Mouse (Mus musculus) embryonic facial prominence, embryonic 11.5 days (tissue): ENCODE results near the gene Agbl4. TPM values are rescaled to one million over a fixed set of nuclear protein-coding genes. Genes with fewer than 3 reads are reported as not detected.

Source experiments
- ATAC-seq: fragments of 200-750 bp; cut with Nextera tagmentation; replicated peaks from 2 replicates; pipeline ENCODE4 v1.8.0; 2017; ENCODE audit warnings: low read depth; ENCODE audit not compliant: insufficient number of reproducible peaks, low FRiP score, low TSS enrichment
- DNase-seq: peaks from one replicate; pipeline ENCODE4 v3.0.0-alpha.2; 2015; ENCODE audit warnings: low spot score
- H3K27ac ChIP-seq: fragments of 300-500 bp; sonication (generic); replicated peaks from 2 replicates; pipeline ENCODE4 v1.5.1; 2014; ENCODE audit warnings: mild to moderate bottlenecking, low read depth, low read length, control low read depth
- H3K27me3 ChIP-seq: fragments of 300-500 bp; sonication (generic); 2 replicates; pipeline ENCODE4 v1.6.1; 2014; ENCODE audit warnings: mild to moderate bottlenecking, low read length, moderate library complexity, mixed read lengths; ENCODE audit not compliant: control insufficient read depth, insufficient read depth
- H3K36me3 ChIP-seq: fragments of 300-500 bp; sonication (generic); replicated peaks from 2 replicates; pipeline ENCODE4 v1.6.1; 2014; ENCODE audit warnings: low read depth, mild to moderate bottlenecking, low read length, moderate library complexity, mixed read lengths; ENCODE audit not compliant: control insufficient read depth, insufficient read depth
- H3K4me1 ChIP-seq: fragments of 300-500 bp; sonication (generic); 2 replicates; pipeline ENCODE4 v1.6.1; 2014; ENCODE audit warnings: low read length, mixed read lengths; ENCODE audit not compliant: control insufficient read depth, insufficient read depth
- H3K4me2 ChIP-seq: fragments of 300-500 bp; sonication (generic); 2 replicates; pipeline ENCODE4 v1.6.1; 2014; ENCODE audit warnings: low read depth, mild to moderate bottlenecking, control low read depth, low read length, moderate library complexity
- H3K4me3 ChIP-seq: fragments of 300-500 bp; sonication (generic); 2 replicates; pipeline ENCODE4 v1.5.1; 2014; ENCODE audit warnings: low read depth, low read length, control low read depth
- H3K9ac ChIP-seq: fragments of 300-500 bp; sonication (generic); replicated peaks from 2 replicates; pipeline ENCODE4 v1.6.1; 2014; ENCODE audit warnings: mild to moderate bottlenecking, control low read depth, low read length
- H3K9me3 ChIP-seq: fragments of 300-500 bp; sonication (generic); replicated peaks from 2 replicates; pipeline ENCODE4 v1.6.1; 2016; ENCODE audit warnings: mild to moderate bottlenecking, low read length, inconsistent platforms, mixed read lengths; ENCODE audit not compliant: control insufficient read depth
- WGBS: fragments of 180-500 bp; shearing (Covaris S2); extraction: QIAGEN DNeasy Blood & Tissue Kit; methylation state at CpG from one replicate; pipeline ENCODE4 v1.1.7; 2014; 5-methylcytosine and 5-hydroxymethylcytosine counted together
- polyA plus RNA-seq: library from polyadenylated mRNA; unstranded; fragments of >200 nt; fragmentation: Nextera tagmentation; extraction: Ambion mirVana; gene quantifications from 2 replicates; pipeline ENCODE4 v1.2.1, GENCODE M21; 2014

Agbl4 gene
- polyA plus RNA-seq, 1 experiment from 2014 or later: 0.98 TPM

GRCm38 (mm10) chr4:111501441-111501840 lies 1104.0 kb downstream of the Agbl4 start:
- H3K9me3 ChIP-seq: no peaks in the 10 kb centered on the region
- H3K4me1 ChIP-seq: no peaks in the 10 kb centered on the region
- H3K36me3 ChIP-seq: no peaks in the 10 kb centered on the region
- H3K9ac ChIP-seq: no peak overlapping the region
- H3K27me3 ChIP-seq: no peaks in the 10 kb centered on the region
- DNase-seq (no peak), ATAC-seq (no peak)
- WGBS: 86% methylated on average over 1 of the region's 1 CpGs
- H3K4me3 ChIP-seq: no peak overlapping the region
- H3K4me2 ChIP-seq: no peak overlapping the region
- H3K27ac ChIP-seq: no peak overlapping the region

- Histone ChIP-seq H3K27me3 (no peaks in the 10 kb centered on the region), H3K4me1 (no peaks in the 10 kb centered on the region), H3K4me3 (no peak overlapping the region), H3K9me3 (no peaks in the 10 kb centered on the region), H3K36me3 (no peaks in the 10 kb centered on the region), H3K27ac (no peak overlapping the region), H3K9ac (no peak overlapping the region), H3K4me2 (no peak overlapping the region)
- WGBS: 69% methylated on average over 5 of the region's 5 CpGs
- ATAC-seq (no peak), DNase-seq (no peak)
These were observed 1105.7 kb downstream of the Agbl4 start for GRCm38 (mm10) chr4:111502965-111503727.

GRCm38 (mm10) chr4:111504952-111505351 lies 1107.5 kb downstream of the Agbl4 start:
- no peaks in the 10 kb centered on the region for H3K9me3 ChIP-seq
- no peak for DNase-seq
- no peaks in the 10 kb centered on the region for H3K36me3 ChIP-seq
- WGBS: 89% methylated on average over 2 of the region's 2 CpGs
- H3K27ac ChIP-seq: no peak overlapping the region
- H3K4me1 ChIP-seq: no peaks in the 10 kb centered on the region
- H3K27me3 ChIP-seq: no peaks in the 10 kb centered on the region
- no peak overlapping the region for H3K9ac ChIP-seq
- no peak for ATAC-seq
- H3K4me3 ChIP-seq: no peak overlapping the region
- H3K4me2 ChIP-seq: no peak overlapping the region

GRCm38 (mm10) chr4:111510129-111510528 lies 1112.7 kb downstream of the Agbl4 start:
- H3K9ac ChIP-seq: no peak overlapping the region
- no peak for DNase-seq
- 22% methylated on average over 2 of the region's 2 CpGs for WGBS
- H3K36me3 ChIP-seq: no peaks in the 10 kb centered on the region
- H3K4me1 ChIP-seq: no peaks in the 10 kb centered on the region
- H3K4me3 ChIP-seq: no peak overlapping the region
- H3K9me3 ChIP-seq: no peaks in the 10 kb centered on the region
- no peak overlapping the region for H3K4me2 ChIP-seq
- H3K27me3 ChIP-seq: no peaks in the 10 kb centered on the region
- no peak overlapping the region for H3K27ac ChIP-seq
- no peak for ATAC-seq

GRCm38 (mm10) chr4:111513921-111514320 lies 1116.5 kb downstream of the Agbl4 start:
- no peaks in the 10 kb centered on the region for H3K27me3 ChIP-seq
- no peak overlapping the region for H3K9ac ChIP-seq
- no peak overlapping the region for H3K4me2 ChIP-seq
- no peak for DNase-seq
- H3K36me3 ChIP-seq: no peaks in the 10 kb centered on the region
- no peaks in the 10 kb centered on the region for H3K4me1 ChIP-seq
- H3K27ac ChIP-seq: no peak overlapping the region
- no peak for ATAC-seq
- H3K4me3 ChIP-seq: no peak overlapping the region
- WGBS: 57% methylated on average over 3 of the region's 3 CpGs
- H3K9me3 ChIP-seq: no peaks in the 10 kb centered on the region

- H3K9me3 ChIP-seq: no peaks in the 10 kb centered on the region
- H3K4me1 ChIP-seq: no peaks in the 10 kb centered on the region
- WGBS: 93% methylated on average over 2 of the region's 2 CpGs
- ATAC-seq (no peak), DNase-seq (no peak)
- H3K36me3 ChIP-seq: no peaks in the 10 kb centered on the region
- no peak overlapping the region for H3K27ac ChIP-seq
- no peak overlapping the region for H3K9ac ChIP-seq
- no peaks in the 10 kb centered on the region for H3K27me3 ChIP-seq
- no peak overlapping the region for H3K4me2 ChIP-seq
- H3K4me3 ChIP-seq: no peak overlapping the region
These were observed 1118.7 kb downstream of the Agbl4 start for GRCm38 (mm10) chr4:111516136-111516535.

- Histone ChIP-seq H3K9ac (no peak overlapping the region), H3K27ac (no peak overlapping the region), H3K4me3 (no peak overlapping the region), H3K4me2 (no peak overlapping the region), H3K36me3 (no peaks in the 10 kb centered on the region), H3K27me3 (no peaks in the 10 kb centered on the region), H3K4me1 (no peaks in the 10 kb centered on the region), H3K9me3 (no peaks in the 10 kb centered on the region)
- no peak for ATAC-seq
- no peak for DNase-seq
- 36% methylated on average over 4 of the region's 4 CpGs for WGBS
These were observed 1119.8 kb downstream of the Agbl4 start for GRCm38 (mm10) chr4:111517063-111517792.

- no peak for ATAC-seq
- Histone ChIP-seq H3K4me3 (no peak overlapping the region), H3K4me1 (no peaks in the 10 kb centered on the region), H3K4me2 (no peak overlapping the region), H3K36me3 (no peaks in the 10 kb centered on the region), H3K9ac (no peak overlapping the region), H3K27me3 (no peaks in the 10 kb centered on the region), H3K9me3 (no peaks in the 10 kb centered on the region), H3K27ac (no peak overlapping the region)
- 77% methylated on average over 4 of the region's 4 CpGs for WGBS
- DNase-seq: no peak
These were observed 1120.7 kb downstream of the Agbl4 start for GRCm38 (mm10) chr4:111518191-111518590.
